Mouse (Mus musculus) ES-E14 (cell line): ENCODE measurements around the gene Tbc1d13.

Experiments
- HCFC1 ChIP-seq: IDR thresholded peaks from 2 replicates; pipeline ENCODE4 v1.6.1; 2012; ENCODE audit warnings: low read length, inconsistent platforms, borderline replicate concordance; ENCODE audit not compliant: insufficient read depth
- ZNF384 ChIP-seq: IDR thresholded peaks from 2 replicates; pipeline ENCODE4 v1.6.1; 2012; ENCODE audit warnings: low read depth, low read length, inconsistent platforms

DNA sequence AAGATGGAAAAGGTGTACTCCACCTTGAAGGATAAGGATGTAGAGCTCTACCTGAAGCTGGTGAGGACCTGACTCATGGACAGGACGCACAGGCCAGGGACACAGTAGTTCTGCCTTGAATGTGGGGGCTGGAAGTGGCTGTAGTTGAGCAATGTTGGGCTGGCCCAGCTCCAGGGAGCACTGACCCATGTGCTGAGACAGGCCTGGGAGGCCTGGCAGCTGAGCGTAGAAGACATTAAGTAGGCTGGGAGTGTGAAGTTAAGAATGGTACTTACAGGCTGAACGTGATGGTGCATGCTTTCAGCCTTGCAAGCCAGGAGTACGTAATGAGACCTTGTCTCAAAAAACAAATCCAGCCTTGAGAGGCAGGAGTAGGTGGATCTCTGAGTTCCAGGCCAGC lies 13.9 kb downstream of the Tbc1d13 start:
- TF ChIP-seq HCFC1 (no peak), ZNF384 (no peak)
